Mouse (Mus musculus) limb, embryonic 10.5 days (tissue): Measurements from ENCODE around the gene Trim41. TPM values are rescaled to one million over a fixed set of nuclear protein-coding genes. Genes with fewer than 3 reads are reported as not detected.
"Not testable (repeated sequence)": the region's sequence is repeated elsewhere in the genome, so short reads cannot be mapped to it uniquely, and the experiment has no call there.

Source experiments
- DNase-seq: peaks from one replicate; pipeline ENCODE4 v3.0.0-alpha.2; 2017; ENCODE audit warnings: low spot score
- H3K27ac ChIP-seq: fragments of 300-500 bp; sonication (generic); 2 replicates; pipeline ENCODE4 v1.5.1; 2016; ENCODE audit warnings: mild to moderate bottlenecking
- H3K27me3 ChIP-seq: fragments of 300-500 bp; sonication (generic); 2 replicates; pipeline ENCODE4 v1.6.1; 2016; ENCODE audit warnings: low read depth, mild to moderate bottlenecking; ENCODE audit not compliant: poor library complexity, severe bottlenecking
- H3K36me3 ChIP-seq: fragments of 300-500 bp; sonication (generic); 2 replicates; pipeline ENCODE4 v1.6.1; 2016; ENCODE audit warnings: mild to moderate bottlenecking, moderate library complexity
- H3K4me1 ChIP-seq: fragments of 300-500 bp; sonication (generic); 2 replicates; pipeline ENCODE4 v1.6.1; 2016
- H3K4me3 ChIP-seq: fragments of 300-500 bp; sonication (generic); 2 replicates; pipeline ENCODE4 v1.5.1; 2016; ENCODE audit warnings: mild to moderate bottlenecking, moderate library complexity
- H3K9me3 ChIP-seq: fragments of 300-500 bp; sonication (generic); replicated peaks from 2 replicates; pipeline ENCODE4 v1.6.1; 2016; ENCODE audit warnings: mild to moderate bottlenecking
- WGBS: fragments of 180-500 bp; shearing (Covaris S2); methylation state at CpG from one replicate; pipeline ENCODE4 v1.1.7; 2016; 5-methylcytosine and 5-hydroxymethylcytosine counted together
- polyA plus RNA-seq: library from polyadenylated mRNA; unstranded; fragments of >200 nt; fragmentation: Nextera tagmentation; extraction: Ambion mirVana; gene quantifications from 2 replicates; pipeline ENCODE4 v1.2.1, GENCODE M21; 2016

Trim41 gene
- polyA plus RNA-seq, 1 experiment from 2014 or later = 6.1 TPM

GRCm38 (mm10) chr11:48846362-48846761, 29.2 kb upstream of the Trim41 start:
- 85% methylated on average over 2 of the region's 2 CpGs for WGBS
- H3K27ac ChIP-seq, H3K4me1 ChIP-seq, DNase-seq, H3K9me3 ChIP-seq, H3K4me3 ChIP-seq, H3K36me3 ChIP-seq: not testable (repeated sequence)
- H3K27me3 ChIP-seq = peaks cover 45% of the 10 kb centered on the region

- Histone ChIP-seq H3K4me1 (0 out of 2 replicates have a peak, but pooled peaks cover 3% of the 10 kb centered on the region), H3K27ac (no peak overlapping the region), H3K9me3 (no peaks in the 10 kb centered on the region), H3K4me3 (0 out of 2 replicates have a peak overlapping the region, but pooled peaks have one; percentile 0), H3K36me3 (no peaks in the 10 kb centered on the region), H3K27me3 (peaks cover 44% of the 10 kb centered on the region)
- 27% methylated on average over 13 of the region's 13 CpGs for WGBS
- DNase-seq = no peak
Observed at GRCm38 (mm10) chr11:48845244-48845815, 28.2 kb upstream of the Trim41 start.

DNA sequence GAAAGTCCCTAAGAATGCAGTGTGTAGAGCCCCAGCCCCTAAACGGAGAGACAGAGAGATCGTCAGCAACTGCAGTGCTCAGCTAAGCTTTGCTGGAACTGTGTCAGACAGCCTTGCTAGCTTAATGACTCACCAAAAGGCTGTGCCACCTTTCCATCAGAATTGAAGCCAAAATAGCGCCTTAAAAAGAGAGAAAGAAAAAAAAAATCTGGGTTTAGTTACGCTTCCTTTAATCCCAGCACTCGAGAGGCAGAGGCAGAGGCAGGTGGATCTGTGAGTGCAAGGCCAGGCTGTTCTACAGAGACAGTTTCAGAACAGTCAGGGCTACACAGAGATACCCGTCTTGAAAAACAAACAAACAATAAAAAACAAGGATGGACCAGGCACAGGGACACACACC, 27.2 kb upstream of the Trim41 start:
- H3K27ac ChIP-seq = no peak overlapping the region
- no peak overlapping the region for H3K4me3 ChIP-seq
- H3K9me3 ChIP-seq = no peaks in the 10 kb centered on the region
- 63% methylated on average over 6 of the region's 6 CpGs for WGBS
- DNase-seq = no peak
- H3K27me3 ChIP-seq = peaks cover 44% of the 10 kb centered on the region
- H3K4me1 ChIP-seq = 0 out of 2 replicates have a peak, but pooled peaks cover 3% of the 10 kb centered on the region
- no peaks in the 10 kb centered on the region for H3K36me3 ChIP-seq

DNA sequence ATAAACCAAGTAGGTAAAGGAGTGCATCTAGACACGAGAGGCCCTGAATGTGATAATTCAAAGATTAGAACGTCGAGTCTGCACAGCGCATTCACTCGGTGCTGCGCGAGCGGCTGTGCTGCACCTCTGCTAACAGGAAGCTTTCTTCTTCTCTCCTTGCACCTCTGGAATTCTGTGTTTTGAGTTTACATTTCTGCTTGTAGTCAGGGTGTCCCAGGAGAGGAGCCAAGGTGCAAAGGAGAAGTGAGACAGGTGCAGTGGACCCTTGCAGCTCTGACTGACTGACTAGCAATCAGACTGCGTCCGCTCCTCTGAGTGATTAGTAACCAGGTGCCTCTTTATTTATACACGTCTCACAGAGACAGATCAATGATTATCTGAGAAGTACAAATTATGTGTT, 26.0 kb upstream of the Trim41 start:
- H3K4me3 ChIP-seq = no peak overlapping the region
- H3K27me3 ChIP-seq = peaks cover 44% of the 10 kb centered on the region
- H3K36me3 ChIP-seq = no peaks in the 10 kb centered on the region
- no peaks in the 10 kb centered on the region for H3K9me3 ChIP-seq
- H3K4me1 ChIP-seq = peaks cover 9% of the 10 kb centered on the region
- no peak for DNase-seq
- WGBS = 87% methylated on average over 11 of the region's 11 CpGs
- H3K27ac ChIP-seq = no peak overlapping the region

- H3K27me3 ChIP-seq = peaks cover 43% of the 10 kb centered on the region
Observed at GRCm38 (mm10) chr11:48842378-48842792, 25.2 kb upstream of the Trim41 start.

GRCm38 (mm10) chr11:48841213-48841612, 24.1 kb upstream of the Trim41 start:
- peaks cover 54% of the 10 kb centered on the region for H3K27me3 ChIP-seq
- WGBS = 86% methylated on average over 5 of the region's 5 CpGs
- no peak overlapping the region for H3K4me3 ChIP-seq
- peaks cover 23% of the 10 kb centered on the region for H3K4me1 ChIP-seq
- H3K9me3 ChIP-seq = no peaks in the 10 kb centered on the region
- no peaks in the 10 kb centered on the region for H3K36me3 ChIP-seq
- no peak overlapping the region for H3K27ac ChIP-seq
- DNase-seq = no peak

More at GRCm38 (mm10) chr11:48842378-48842792, 25.2 kb upstream of the Trim41 start:
- DNase-seq = no peak
- H3K36me3 ChIP-seq = no peaks in the 10 kb centered on the region
- 88% methylated on average over 4 of the region's 4 CpGs for WGBS
- peaks cover 17% of the 10 kb centered on the region for H3K4me1 ChIP-seq
- H3K27ac ChIP-seq = no peak overlapping the region
- no peaks in the 10 kb centered on the region for H3K9me3 ChIP-seq
- H3K4me3 ChIP-seq = no peak overlapping the region

- H3K9me3 ChIP-seq = no peaks in the 10 kb centered on the region
- H3K27ac ChIP-seq = no peak overlapping the region
- H3K36me3 ChIP-seq = no peaks in the 10 kb centered on the region
- H3K27me3 ChIP-seq = peaks cover 58% of the 10 kb centered on the region
- no peak overlapping the region for H3K4me3 ChIP-seq
- DNase-seq = no peak
- H3K4me1 ChIP-seq = peaks cover 23% of the 10 kb centered on the region
Observed at GRCm38 (mm10) chr11:48840805-48841204, 23.7 kb upstream of the Trim41 start.

DNA sequence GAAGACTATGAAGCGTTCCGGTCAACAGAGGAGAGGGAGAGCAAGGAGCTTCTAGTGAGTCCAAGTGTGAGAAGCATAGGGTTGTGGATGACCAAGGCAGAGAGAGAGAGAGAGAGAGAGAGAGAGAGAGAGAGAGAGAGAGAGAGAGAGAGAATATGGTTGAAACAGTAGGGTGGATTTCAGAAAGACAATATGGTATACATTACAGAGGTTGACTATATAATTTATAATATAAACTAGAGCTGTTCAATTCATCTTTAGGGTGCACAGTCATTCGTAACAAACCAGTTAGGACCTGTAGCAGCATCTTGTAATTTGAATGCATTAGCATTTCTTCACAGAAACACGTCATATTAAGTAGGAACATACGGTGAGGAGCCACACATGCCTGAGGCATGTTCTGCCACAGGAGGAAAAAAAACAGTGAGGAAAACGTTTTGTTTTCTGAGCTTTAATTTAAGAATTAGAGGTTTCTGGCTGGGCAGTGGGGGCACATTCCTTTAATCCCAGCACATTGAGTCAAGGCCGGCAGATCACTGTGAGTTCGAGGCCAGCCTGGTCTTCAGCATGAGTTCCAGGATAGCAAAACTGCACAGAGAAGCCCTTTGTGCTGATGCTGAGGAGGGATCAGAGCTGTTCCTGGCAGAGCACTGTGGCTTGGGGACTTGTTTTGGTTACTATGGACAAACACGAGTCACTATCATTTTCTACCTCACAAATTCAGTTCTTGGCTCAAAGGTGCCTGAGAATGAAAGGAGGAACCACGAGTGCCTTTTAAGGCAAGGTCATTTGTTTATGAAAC, 21.9 kb upstream of the Trim41 start:
- Histone ChIP-seq H3K4me3 (peak overlapping the region; percentile 71), H3K27ac (no peak overlapping the region), H3K9me3 (no peaks in the 10 kb centered on the region), H3K27me3 (peaks cover 54% of the 10 kb centered on the region), H3K4me1 (peaks cover 26% of the 10 kb centered on the region), H3K36me3 (no peaks in the 10 kb centered on the region)
- WGBS = 79% methylated on average over 10 of the region's 10 CpGs
- no peak for DNase-seq

- Histone ChIP-seq H3K36me3 (no peaks in the 10 kb centered on the region), H3K27ac (no peak overlapping the region), H3K9me3 (no peaks in the 10 kb centered on the region), H3K4me3 (peak overlapping the region; percentile 71), H3K4me1 (peaks cover 26% of the 10 kb centered on the region), H3K27me3 (peaks cover 54% of the 10 kb centered on the region)
- 5% methylated on average over 16 of the region's 16 CpGs for WGBS
- DNase-seq = peak; percentile 41
Observed at GRCm38 (mm10) chr11:48838181-48838797, 21.1 kb upstream of the Trim41 start.

DNA sequence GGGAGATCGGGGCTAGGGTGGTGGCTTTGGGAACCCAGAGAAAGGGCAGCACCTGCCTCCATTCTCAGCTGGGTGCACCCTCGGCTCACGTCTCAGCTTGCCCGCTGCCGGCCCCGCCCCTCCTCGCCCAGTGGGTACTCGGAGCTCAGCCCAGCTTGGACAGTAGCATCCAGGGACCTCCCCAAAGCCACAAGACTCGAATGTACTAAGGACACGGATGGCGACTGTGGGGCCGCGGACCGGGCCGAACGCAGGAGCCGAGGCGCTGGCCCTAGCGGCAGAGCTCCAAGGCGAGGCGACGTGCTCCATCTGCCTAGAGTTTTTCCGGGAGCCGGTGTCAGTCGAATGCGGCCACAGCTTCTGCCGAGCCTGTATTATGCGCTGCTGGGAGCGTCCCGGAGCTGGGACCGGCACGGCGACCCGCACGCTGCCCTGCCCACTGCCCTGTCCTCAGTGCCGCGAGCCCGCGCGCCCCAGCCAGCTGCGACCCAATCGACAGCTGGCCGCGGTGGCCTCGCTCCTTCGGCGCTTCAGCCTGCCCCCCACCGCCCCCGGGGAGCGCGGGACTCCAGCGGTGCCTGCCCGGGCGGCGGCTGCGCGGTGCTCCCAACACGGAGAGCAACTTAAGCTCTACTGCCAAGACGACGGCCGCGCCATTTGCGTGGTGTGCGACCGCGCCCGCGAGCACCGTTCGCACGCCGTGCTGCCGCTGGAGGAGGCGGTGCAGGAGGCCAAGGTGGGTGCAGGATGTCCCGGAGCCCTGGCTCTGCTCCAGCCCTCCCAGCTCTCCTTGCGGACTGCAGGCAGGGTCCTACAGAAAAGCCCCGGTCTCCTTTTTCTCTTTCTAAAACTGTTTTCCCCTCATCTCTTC, 20.4 kb upstream of the Trim41 start:
- Histone ChIP-seq H3K9me3 (no peaks in the 10 kb centered on the region), H3K4me1 (peaks cover 26% of the 10 kb centered on the region), H3K36me3 (no peaks in the 10 kb centered on the region), H3K27me3 (peaks cover 54% of the 10 kb centered on the region), H3K4me3 (peak overlapping the region; percentile 71), H3K27ac (no peak overlapping the region)
- under 1% methylated on average over 77 of the region's 77 CpGs for WGBS
- peak; percentile 66 for DNase-seq

- no peak for DNase-seq
- Histone ChIP-seq H3K27me3 (peaks cover 54% of the 10 kb centered on the region), H3K4me1 (peaks cover 26% of the 10 kb centered on the region), H3K27ac (no peak overlapping the region), H3K9me3 (no peaks in the 10 kb centered on the region), H3K4me3 (peak overlapping the region; percentile 71), H3K36me3 (no peaks in the 10 kb centered on the region)
- WGBS = 6% methylated on average over 11 of the region's 11 CpGs
Observed at GRCm38 (mm10) chr11:48836990-48837309, 19.8 kb upstream of the Trim41 start.

DNA sequence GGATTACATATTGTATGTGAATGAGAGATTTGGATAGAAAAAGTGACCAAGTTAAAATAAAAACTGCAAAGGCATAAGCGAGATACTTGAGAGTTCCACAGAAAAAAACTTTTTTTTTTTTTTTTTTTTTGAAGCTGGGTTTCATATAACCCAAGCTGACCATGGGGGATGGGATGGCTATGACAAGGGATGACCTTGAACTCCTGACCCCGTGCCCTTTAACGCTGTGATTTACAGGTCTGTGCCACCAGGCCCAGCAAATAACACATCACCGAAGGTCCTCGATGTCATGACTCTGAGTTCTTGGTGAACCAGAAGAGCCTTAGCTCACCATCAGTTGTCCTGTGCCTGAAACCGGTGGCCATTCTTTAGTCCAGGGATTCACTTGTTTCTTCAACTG, 18.8 kb upstream of the Trim41 start:
- no peaks in the 10 kb centered on the region for H3K36me3 ChIP-seq
- H3K4me3 ChIP-seq = no peak overlapping the region
- peaks cover 54% of the 10 kb centered on the region for H3K27me3 ChIP-seq
- no peak for DNase-seq
- WGBS = 65% methylated on average over 6 of the region's 6 CpGs
- no peak overlapping the region for H3K27ac ChIP-seq
- H3K9me3 ChIP-seq = no peaks in the 10 kb centered on the region
- peaks cover 26% of the 10 kb centered on the region for H3K4me1 ChIP-seq
